Mouse (Mus musculus) urinary bladder, postnatal 14 days (tissue): ENCODE results near the gene Rfwd3.
"Not testable (repeated sequence)": the region's sequence is repeated elsewhere in the genome, so short reads cannot be mapped to it uniquely, and the experiment has no call there.

Source experiments
- DNase-seq: peaks from one replicate; pipeline ENCODE4 v3.0.0; 2021; ENCODE audit warnings: low spot score

Rfwd3 gene

DNA sequence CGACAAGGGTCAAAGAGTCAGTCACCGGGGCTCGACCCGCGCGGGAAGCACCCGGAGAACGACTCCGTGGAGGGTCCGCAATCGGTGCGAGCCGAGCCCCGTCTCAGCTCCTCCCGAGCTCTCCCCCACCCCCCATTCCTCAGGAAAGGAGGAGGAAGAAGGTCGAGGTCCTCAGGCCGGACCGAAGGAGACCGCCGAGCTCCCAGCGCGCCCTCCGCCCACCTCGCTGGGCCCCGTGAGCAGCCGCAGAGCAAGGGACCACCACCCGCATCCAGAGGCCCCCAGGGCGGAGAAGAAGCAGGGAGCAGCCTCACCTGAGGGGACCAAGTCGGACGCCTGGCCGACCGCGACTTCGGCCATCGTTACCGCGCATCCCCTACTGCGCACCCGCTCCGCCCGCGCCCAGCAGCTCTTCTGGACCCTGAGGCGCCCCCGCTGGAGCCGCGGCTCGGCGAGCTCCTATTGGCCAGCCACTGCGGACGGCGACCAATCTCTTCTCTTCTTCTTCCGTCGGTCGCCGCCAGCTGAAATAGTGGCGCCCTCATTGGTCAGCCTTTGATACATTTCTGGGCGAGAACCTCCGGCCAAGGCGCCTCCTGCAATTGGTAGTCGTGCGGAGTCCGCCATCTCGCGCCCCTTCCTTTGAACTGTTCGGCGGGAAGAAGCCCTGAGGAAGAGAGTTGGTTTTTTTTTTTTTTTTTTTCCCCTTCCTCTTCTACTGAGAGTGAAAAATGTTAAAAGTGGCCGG lies at the start of gene Rfwd3:
TSS of gene Rfwd3 (minus strand) at position 402 of the 748 bp plus-strand sequence.
- DNase-seq = peak; percentile 97

- DNase-seq = peak; percentile 89
Observed at GRCm38 (mm10) chr8:111343225-111343624, 43.2 kb upstream of the Rfwd3 start.

DNA sequence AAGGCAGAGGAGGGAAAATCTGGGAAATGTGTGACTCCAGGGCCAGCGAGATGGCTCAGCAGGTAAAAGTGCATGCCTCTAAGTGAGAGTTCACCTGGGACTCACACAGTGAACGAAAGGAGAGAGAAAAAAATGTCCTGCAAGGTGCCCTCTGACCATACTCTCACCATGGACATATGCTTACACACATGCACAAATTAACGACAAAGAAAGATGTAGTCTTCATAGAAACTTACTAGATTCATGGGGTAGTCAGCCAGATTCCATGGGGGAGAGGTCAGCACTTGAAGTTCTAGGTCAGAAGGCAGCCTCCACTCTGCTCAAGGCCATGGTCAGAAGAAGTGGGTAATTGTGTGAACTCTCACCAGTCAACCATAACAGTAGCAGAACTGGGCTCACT lies 40.2 kb upstream of the Rfwd3 start:
- DNase-seq = no peak

GRCm38 (mm10) chr8:111338370-111339208 lies 38.6 kb upstream of the Rfwd3 start:
- DNase-seq = peak; percentile 20

DNA sequence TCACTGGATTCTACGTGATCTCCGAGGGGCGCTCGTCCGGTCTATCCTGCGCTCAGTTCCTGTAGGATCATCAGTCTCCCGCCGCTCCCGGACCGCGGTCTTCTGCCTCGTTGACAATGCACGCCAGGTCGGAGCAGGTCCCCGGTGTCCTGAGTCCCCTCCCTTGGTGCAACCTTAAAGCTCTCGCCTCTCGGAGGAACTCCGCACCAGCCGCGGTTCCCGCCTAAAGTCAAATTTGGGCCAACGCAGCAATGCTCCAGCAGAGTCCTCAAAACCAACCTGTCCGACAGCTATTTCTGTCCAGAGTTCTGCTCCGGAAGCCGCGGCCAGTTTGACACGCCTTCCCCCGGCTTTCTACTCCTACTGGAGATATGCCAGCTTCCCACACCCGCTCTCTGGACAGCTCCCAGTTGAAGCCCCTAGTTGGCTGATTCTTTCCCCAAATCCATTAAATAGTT lies 37.9 kb upstream of the Rfwd3 start, which contains the start of gene Mlkl:
TSS of gene Mlkl (minus strand) at position 288 of the 458 bp plus-strand sequence.
- DNase-seq = peak; percentile 75

DNA sequence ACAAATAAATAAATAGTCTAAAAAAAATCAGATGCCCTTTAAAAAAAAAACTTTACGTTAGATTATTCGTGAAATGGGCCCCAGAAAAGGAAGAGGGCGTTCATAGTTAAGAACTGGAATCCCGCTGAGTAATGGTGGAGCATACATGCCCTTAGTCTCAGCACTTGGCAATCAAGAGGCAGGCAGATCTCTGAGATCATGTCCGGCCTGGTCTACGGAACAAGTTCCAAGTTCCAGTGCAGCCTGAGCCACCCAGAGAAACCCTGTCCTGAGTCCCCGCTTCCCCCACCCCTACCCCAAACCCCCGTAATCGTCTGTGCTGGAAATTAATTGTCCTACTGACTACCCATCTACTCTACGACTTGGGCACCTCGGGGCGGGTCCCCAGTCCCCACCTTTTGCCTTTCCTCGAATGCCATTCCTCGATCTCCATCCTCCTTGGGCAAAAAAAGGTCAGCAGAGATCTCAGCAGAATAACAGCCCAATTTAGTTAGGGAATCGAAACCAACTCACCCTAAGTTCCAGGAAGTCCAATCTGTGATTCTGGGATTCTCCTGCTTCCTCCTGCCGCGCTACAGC lies 37.4 kb upstream of the Rfwd3 start:
- no peak for DNase-seq

DNA sequence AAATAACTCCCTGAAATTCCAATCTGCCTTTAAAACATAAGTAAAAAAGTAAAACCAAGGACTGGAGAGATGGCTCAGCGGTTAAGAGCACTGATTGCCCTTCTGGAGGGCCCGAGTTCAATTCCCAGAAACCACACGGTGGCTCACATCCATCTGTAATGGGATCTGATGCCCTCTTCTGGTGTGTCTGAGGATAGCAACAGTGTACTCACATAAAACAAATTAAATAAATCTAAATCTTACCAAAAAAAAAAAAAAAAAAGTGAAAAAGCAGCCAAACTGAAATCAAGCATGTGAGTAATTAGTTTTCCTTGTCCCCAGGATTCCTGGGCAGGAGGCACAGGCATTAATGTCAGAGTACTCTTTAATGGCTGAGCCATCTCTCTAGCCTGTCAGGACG lies 36.7 kb upstream of the Rfwd3 start:
- DNase-seq = no peak

GRCm38 (mm10) chr8:111325222-111325790 lies 25.3 kb upstream of the Rfwd3 start:
- no peak for DNase-seq

DNA sequence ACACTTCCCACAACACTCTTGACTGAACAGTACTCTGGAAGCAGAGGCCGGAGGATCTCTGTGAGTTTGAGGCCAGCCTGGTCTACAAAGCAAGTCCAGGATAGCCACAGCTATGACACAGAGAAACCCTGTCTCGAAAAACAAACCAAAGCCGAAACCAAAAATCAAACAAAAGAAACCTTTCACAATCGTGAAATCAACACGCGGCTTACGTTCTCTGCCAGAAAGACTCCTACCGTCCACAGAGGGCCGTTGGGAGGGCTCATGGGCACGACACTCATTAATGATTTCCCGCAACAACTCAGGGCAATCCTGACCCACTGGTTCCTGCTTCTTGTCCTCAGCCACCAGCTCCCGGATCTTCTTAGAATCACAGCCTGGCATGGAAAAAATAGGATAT lies 14.7 kb upstream of the Rfwd3 start:
- no peak for DNase-seq

GRCm38 (mm10) chr8:111313961-111314360 lies 13.9 kb upstream of the Rfwd3 start:
- DNase-seq = not testable (repeated sequence)

DNA sequence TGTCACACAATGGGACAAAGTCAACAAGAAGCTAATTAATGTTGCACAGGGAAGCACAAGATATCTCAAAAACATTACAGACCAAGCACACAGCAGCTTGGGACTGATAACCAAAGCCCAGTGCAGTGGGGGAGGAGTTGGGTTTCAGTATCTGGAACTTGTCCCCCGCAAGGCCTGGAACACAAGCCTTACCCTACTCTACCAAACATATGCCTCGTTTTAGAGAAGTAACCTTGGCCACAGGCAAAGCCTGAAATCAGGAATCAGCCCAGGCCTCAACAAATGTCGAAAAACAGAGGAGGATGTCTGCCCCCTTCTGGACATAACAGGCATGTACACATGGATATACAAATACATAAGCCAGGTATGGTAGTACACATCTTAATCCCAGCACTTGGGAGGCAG lies 12.7 kb upstream of the Rfwd3 start:
- no peak for DNase-seq

DNA sequence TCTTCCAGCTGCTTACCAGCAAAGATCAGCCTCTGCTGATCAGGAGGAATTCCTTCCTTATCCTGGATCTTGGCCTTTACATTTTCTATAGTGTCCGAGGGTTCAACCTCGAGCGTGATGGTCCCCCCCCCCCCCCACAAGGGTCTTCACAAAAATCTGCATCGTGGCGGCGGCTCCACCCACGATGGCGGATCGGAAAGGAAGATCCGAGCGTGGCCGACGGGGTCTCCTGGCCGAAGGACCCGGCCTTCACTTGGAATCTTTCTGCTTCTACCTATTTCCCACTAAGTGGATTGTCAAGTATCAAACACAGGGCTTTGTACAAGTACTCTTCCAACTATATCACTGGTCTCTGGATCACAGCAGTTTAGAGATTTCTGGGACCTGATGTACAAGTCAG lies 10.0 kb upstream of the Rfwd3 start:
- DNase-seq = not testable (repeated sequence)

DNA sequence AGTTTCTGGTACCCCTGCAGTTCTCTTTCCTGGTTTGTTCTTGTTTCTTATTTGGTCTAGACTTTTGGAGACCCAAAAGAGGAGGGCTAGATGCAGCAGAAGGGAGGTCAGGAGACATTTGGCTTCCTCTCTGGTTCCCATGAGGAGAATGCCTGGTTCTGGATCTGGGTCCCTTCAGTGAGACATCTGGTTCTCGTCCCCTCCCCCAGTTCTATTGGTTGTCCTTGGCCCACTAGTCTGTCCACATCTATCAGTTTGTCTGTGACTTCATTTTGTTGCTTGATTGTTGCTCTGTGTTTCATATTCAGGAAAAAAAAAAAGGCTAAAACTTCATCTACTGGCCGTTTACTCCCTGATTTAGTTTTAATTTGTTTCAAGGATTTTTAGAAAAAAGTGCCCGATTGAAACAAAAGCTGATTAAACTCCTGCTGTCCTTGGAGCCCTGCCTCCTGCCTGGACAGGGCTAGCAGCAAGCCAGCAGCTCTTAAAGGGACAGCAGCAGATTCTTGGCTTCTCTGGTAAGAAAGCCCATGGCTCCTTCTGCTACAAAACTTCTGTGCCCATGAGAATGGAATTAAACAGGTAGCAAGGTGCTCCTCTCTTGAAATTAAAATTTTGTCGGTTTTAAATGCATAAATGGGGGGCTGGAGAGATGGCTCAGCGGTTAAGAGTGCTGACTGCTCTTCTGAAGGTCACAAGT lies 5.2 kb upstream of the Rfwd3 start:
- DNase-seq = no peak

DNA sequence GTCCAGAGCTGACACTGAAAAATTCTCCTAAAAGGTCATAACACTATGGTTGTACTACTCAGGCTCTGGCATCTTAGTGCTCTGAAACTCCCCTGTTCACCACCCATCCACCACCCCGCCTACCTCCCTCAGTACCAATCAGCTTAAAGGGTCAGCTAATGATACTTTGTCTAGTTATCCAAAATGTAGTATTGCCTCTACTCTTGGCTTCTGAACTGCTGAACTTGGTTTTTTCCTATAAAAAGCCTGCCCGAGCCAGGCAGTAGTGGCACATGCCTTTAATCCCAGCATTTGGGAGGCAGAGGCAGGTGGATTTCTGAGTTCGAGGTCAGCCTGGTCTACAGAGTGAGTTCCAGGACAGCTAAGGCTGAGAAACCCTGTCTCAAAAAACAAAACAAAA lies 4.3 kb upstream of the Rfwd3 start:
- no peak for DNase-seq

DNA sequence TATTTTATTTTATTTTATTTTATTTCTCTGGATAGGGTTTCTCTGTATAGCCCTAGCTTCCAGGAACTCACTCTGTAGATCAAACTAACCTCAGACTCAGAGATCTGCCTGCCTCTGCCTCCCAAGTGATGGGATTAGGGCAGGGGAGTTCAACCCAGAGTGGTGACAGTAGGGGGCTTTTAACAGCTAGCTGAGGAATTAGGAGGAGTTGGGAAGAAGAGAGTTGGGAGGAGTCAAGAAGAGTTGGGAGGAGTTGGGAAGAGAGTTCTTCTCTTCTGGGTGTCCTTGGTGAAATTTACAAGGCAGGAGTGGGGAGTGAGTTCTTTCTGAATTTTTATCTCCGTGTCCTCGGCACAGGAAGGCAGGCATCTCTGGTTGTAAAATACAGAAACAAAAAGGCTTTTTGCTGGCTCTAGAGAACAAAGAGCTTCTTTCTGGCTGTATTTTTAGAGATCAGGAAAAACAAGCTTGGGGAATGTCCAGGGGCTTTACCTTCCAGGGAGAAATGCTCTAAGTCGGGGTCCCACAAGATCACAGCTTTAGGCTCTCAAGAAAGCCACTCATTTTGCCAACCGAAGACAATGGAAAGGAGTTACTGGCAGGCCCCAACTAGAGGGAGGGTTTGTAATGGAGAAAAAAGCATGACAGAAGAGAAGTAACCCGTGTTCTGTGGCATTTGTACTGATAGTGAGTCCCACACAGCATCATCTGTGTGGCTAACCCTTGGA lies 3.2 kb upstream of the Rfwd3 start:
- DNase-seq = not testable (repeated sequence)

- DNase-seq = no peak
Observed at GRCm38 (mm10) chr8:111300597-111301546, 850 bp upstream of the Rfwd3 start.

- DNase-seq = peak; percentile 59
Observed at GRCm38 (mm10) chr8:111299363-111299820, 630 bp downstream of the Rfwd3 start.

DNA sequence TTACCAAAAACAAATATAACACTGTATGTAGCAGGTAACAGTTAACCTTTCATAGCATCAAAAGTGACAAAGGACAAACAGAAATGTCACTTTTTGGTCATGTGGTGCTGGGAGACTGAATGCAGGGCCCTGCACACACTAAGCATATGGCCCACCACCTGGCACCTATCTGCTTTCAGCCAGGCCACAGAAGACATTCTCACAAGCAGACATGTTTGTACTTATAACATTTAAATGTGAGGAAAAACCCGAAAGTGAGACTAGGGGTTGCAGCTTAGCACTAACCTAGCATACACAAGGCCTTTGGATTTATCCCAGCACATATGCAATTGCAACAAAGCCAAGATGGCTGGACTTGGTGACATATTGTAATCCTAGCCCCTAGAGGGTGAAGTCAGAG lies 2.0 kb downstream of the Rfwd3 start:
- DNase-seq = no peak

DNA sequence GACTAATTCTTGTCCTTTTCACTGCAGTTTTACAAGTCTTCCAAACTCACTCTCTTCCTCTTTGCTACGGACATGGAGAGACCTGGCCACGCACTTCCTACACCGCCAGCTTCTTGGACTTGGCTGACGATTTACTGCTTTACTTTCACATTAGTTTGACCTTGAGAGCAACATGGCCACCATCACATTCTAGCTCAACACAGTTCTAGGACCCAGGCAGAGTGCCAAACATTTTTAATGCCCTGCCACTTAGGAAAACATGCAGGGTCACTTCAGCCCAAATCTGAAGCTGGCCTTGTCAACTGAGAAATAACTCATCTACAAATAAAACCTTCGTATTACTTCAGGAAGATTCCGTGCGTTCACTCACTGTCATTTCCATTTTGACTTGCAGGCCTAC lies 8.3 kb downstream of the Rfwd3 start:
- DNase-seq = no peak

DNA sequence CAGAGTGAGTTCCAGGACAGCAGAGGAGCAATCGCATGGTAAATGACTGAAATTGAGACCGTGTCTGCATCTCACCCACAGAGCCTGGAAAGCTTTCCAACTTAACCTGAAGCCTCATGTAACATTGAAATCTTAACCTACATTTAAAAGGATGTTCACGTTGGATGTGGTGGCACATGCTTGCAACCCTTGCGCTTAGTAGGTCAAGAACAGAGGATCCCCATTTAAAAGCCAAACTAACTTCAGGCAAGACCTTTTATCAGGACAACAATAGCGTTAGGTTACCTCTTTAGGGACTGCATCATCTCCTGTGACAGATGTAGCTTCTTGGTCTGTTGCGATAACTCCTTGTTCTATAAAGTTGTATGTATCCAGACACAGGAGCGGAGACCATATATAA lies 9.4 kb downstream of the Rfwd3 start:
- DNase-seq = no peak
